Mouse (Mus musculus) ES-E14 (cell line): ENCODE measurements at regions not wholly inside any gene's neighbourhood (a gene's known extent, or its start where the extent isn't known, plus 50 kb on each side); places are given as distances from the start of the nearest gene placed in this dataset.

ENCODE experiments used
- CHD2 ChIP-seq: IDR thresholded peaks from 2 replicates; pipeline ENCODE4 v1.6.1; 2014; ENCODE audit warnings: mild to moderate bottlenecking, low read depth, low read length, inconsistent platforms
- MAFK ChIP-seq: IDR thresholded peaks from 2 replicates; pipeline ENCODE4 v1.6.1; 2014; ENCODE audit warnings: mild to moderate bottlenecking, low read depth, low read length, inconsistent platforms; ENCODE audit not compliant: insufficient read depth

- no peak for TF ChIP-seq CHD2
- TF ChIP-seq MAFK: no peak
Observed at GRCm38 (mm10) chr13:55893154-55894018, 57.4 kb upstream of the Pitx1 start.
